Mouse (Mus musculus): ENCODE results near the gene Mrvi1. TPM values are rescaled to one million over a fixed set of nuclear protein-coding genes. Genes with fewer than 3 reads are reported as not detected.

Gene Mrvi1
- polyA plus RNA-seq (2012; rRNA removed) = 73.3 and 80.5 TPM in 2 replicates

GRCm38 (mm10) chr7:110982053-110982705 lies at the start of gene Mrvi1:
Gene Mrvi1 (minus strand): TSS chr7:110982461.

GRCm38 (mm10) chr7:111028281-111029045 lies 46.2 kb upstream of the Mrvi1 start, which contains the start of gene Ctr9:
Gene Ctr9 (plus strand): TSS chr7:111028951.

GRCm38 (mm10) chr7:110862751-110863289 lies 119.4 kb downstream of the Mrvi1 start, which contains the start of gene Lyve1:
Gene Lyve1 (minus strand): TSS chr7:110863239.

GRCm38 (mm10) chr7:110843916-110844874 lies 138.1 kb downstream of the Mrvi1 start, which contains the start of gene Rnf141:
Gene Rnf141 (minus strand): TSS chr7:110844457.

Other genes with a start within 250 kb of the Mrvi1 start
- 55.6 and 66.3 TPM in 2 replicates for gene Ampd3, start 214.3 kb downstream of the Mrvi1 start, polyA plus RNA-seq (2012; rRNA removed)
- gene Rnf141, start 138.0 kb downstream of the Mrvi1 start, polyA plus RNA-seq (2012; rRNA removed) = 14.6 and 16.8 TPM in 2 replicates
- gene Lyve1, start 119.2 kb downstream of the Mrvi1 start, polyA plus RNA-seq (2012; rRNA removed) = 10.4 and 12.3 TPM in 2 replicates
- gene Ctr9, start 46.5 kb upstream of the Mrvi1 start, polyA plus RNA-seq (2012; rRNA removed) = 13.8 and 15.4 TPM in 2 replicates
- 81.7 and 89.6 TPM in 2 replicates for gene Eif4g2, start 100.6 kb upstream of the Mrvi1 start, polyA plus RNA-seq (2012; rRNA removed)

Data from ovary, adult 2 months (tissue).